Mouse (Mus musculus) left cerebral cortex, adult 9 months (tissue): ENCODE measurements at regions not wholly inside any gene's neighbourhood (a gene's known extent, or its start where the extent isn't known, plus 50 kb on each side); places are given as distances from the start of the nearest gene placed in this dataset.

Experiments
- DNase-seq, 2 experiments: peaks; one replicate each; pipeline ENCODE4 v3.0.0; 2022; ENCODE audit warnings: low spot score in 2 of 2

GRCm38 (mm10) chr7:136235563-136235962 lies 519.4 kb upstream of the Mki67 start:
- no peak for DNase-seq

GRCm38 (mm10) chr7:136236391-136236790 lies 520.2 kb upstream of the Mki67 start:
- DNase-seq: no peak

GRCm38 (mm10) chr7:136265691-136266090 lies 549.5 kb upstream of the Mki67 start:
- no peak for DNase-seq

- DNase-seq: peak; percentile 11 to 38
Observed at GRCm38 (mm10) chr7:136267716-136268489, 551.7 kb upstream of the Mki67 start.

GRCm38 (mm10) chr7:136275651-136276050 lies 559.5 kb upstream of the Mki67 start:
- DNase-seq: no peak

- no peak for DNase-seq
Observed at GRCm38 (mm10) chr7:136283770-136284169, 567.6 kb upstream of the Mki67 start.

- no peak for DNase-seq
Observed at GRCm38 (mm10) chr7:136285606-136286005, 569.4 kb upstream of the Mki67 start.

GRCm38 (mm10) chr7:136293536-136294145 lies 577.5 kb upstream of the Mki67 start:
- no peak for DNase-seq

- DNase-seq: peak in 1 of 2 experiments; percentile 4
Observed at GRCm38 (mm10) chr7:136294445-136294844, 578.3 kb upstream of the Mki67 start.

- no peak for DNase-seq
Observed at GRCm38 (mm10) chr7:136297901-136298513, 581.8 kb upstream of the Mki67 start.

GRCm38 (mm10) chr7:136306137-136306536 lies 588.3 kb upstream of the Mgmt start:
- DNase-seq: no peak

- no peak for DNase-seq
Observed at GRCm38 (mm10) chr7:136308765-136309164, 585.6 kb upstream of the Mgmt start.

GRCm38 (mm10) chr7:136327281-136327680 lies 567.1 kb upstream of the Mgmt start:
- DNase-seq: no peak

- no peak for DNase-seq
Observed at GRCm38 (mm10) chr7:136330431-136330830, 564.0 kb upstream of the Mgmt start.

- no peak for DNase-seq
Observed at GRCm38 (mm10) chr7:136332805-136333204, 561.6 kb upstream of the Mgmt start.

- DNase-seq: no peak
Observed at GRCm38 (mm10) chr7:136341599-136342210, 552.7 kb upstream of the Mgmt start.

- no peak for DNase-seq
Observed at GRCm38 (mm10) chr7:136342211-136342799, 552.1 kb upstream of the Mgmt start.

GRCm38 (mm10) chr7:136342822-136343221 lies 551.6 kb upstream of the Mgmt start:
- DNase-seq: peak; percentile 1 to 6

- no peak for DNase-seq
Observed at GRCm38 (mm10) chr7:136343494-136343893, 550.9 kb upstream of the Mgmt start.

GRCm38 (mm10) chr7:136345051-136345450 lies 549.4 kb upstream of the Mgmt start:
- no peak for DNase-seq

GRCm38 (mm10) chr7:136346531-136346930 lies 547.9 kb upstream of the Mgmt start:
- no peak for DNase-seq

- no peak for DNase-seq
Observed at GRCm38 (mm10) chr7:136348309-136348708, 546.1 kb upstream of the Mgmt start.
